Mouse (Mus musculus): ENCODE results near the gene Jhy. TPM values are rescaled to one million over a fixed set of nuclear protein-coding genes. Genes with fewer than 3 reads are reported as not detected.

Jhy gene
- 0.10 and 0.15 TPM in 2 replicates for polyA plus RNA-seq (2016; fragmentation: Nextera tagmentation; extraction: Ambion mirVana)

DNA sequence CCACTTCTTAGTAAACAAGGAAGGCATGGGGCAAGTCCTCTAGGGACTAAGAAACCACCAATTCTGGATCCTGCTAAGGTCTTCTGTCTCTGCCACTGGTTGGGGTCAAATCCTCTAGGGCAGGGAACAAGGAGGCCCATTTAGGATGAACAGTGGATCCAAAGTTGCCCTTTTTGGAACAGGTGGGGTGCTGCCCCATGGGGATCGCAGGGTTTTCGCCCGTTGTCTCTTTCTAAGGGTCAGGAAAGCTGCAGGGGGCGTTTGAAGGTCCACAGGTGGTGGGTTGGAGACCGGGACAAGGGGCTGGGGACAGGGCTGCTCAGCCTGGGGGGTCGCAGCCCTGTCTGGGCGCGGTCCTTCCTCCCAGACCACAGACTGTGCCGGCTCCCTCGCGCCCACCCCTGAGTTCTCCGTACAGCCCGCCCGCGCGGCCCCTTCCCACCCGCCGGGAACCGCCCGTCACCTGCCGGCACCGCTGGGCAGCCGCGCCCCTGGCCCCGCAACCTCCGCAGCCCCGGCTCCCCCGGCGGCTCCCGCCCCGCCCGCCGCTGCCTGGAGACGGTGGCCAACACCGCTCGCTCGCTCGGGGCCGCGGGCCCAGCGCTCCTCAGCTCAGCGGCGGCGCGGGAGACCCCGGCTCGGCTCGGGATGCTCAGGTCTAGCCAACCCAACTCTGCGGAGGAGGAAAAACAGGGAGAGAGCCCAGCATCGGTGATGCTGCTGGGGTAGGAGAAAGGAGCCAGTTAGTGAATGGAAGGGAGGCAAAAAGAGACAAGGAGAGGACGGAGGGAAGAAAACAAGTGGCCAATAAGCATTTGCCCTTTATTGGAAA is at the start of gene Jhy:
TSS of gene Jhy (minus strand) at position 533 of the 832 bp plus-strand sequence.
- peak; percentile 55 for DNase-seq (ENCODE audit: low spot score)
- Histone ChIP-seq H3K36me3 (no peaks in the 10 kb centered on the region), H3K9me3 (replicated peaks) (no peaks in the 10 kb centered on the region), H3K27ac (peak within 1 kb of the TSS; percentile 84), H3K27me3 (ENCODE audit: low read depth, poor library complexity, severe bottlenecking) (peaks cover 63% of the 10 kb centered on the region), H3K4me3 (peak within 1 kb of the TSS; percentile 70), H3K4me1 (peaks cover 21% of the 10 kb centered on the region)
- WGBS = under 1% methylated on average over 50 of the region's 51 CpGs

DNA sequence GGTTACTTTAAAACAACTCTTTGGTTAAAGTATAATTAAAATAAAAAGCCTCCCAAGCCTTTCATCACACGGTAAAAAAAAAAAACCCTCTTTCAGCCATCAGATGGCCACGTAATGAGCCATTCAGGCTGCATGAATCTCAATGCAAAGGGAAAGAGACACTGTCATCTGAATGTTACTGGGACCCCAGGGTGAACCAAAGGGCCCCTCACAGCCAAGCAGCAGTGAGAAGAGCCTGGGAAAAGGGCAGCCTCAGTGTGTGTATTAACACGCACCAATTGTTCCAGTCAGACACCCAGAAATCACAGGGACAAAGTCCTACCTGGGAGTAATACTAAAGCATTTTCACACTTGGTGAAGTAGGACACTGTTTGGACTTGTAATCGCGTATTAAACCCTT is 48.5 kb upstream of the Jhy start:
- Histone ChIP-seq H3K27ac (no peak overlapping the region), H3K4me3 (no peak overlapping the region), H3K4me1 (peaks cover 11% of the 10 kb centered on the region), H3K9me3 (replicated peaks) (no peaks in the 10 kb centered on the region), H3K27me3 (ENCODE audit: low read depth, poor library complexity, severe bottlenecking) (no peaks in the 10 kb centered on the region), H3K36me3 (no peaks in the 10 kb centered on the region)
- WGBS = 88% methylated on average over 5 of the region's 5 CpGs
- DNase-seq (ENCODE audit: low spot score) = no peak

DNA sequence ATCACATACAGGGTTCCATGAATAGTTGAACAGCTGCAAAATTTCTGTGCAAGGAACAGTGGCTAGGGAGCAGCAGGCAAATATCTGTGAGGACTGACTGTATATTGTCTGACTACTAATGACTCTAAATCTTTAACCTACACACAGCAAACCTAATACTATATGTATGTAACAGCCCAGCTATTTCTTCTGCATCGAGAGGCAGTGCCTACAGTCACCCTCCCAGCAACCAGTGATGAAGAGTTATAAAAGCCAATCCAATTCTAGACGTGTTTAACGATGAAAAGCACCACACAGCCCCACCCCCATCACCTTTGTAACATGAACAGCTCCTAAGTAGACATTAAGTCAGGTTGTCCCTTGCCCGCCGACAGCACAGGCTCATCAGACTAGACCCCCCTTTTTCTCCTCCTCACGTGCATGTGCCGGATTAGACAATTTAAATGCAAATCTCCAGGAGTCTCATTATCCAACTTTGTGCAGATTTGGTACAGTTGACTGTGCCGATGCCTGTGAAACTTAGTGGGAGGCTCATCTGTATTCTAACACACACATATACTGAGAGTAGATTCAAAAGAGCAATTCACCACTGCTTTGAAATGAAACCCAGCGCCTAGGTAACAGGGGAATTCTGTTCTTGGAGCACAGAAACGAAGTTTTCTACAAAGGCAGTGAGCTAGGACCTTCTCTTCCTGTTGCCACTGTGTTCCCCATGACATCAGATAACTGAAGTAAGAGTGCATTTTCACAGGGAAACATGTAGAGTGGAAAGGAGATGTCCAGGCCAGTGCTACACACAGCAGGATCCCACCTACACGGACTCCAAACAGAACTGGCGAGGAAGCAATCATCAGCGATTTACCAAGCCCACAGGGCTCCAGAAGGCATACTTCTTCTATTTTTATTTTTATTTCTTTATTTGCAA is 47.9 kb upstream of the Jhy start:
- WGBS = 81% methylated on average over 13 of the region's 13 CpGs
- no peak for DNase-seq (ENCODE audit: low spot score)
- no peak overlapping the region for H3K27ac ChIP-seq
- H3K4me3 ChIP-seq = no peak overlapping the region
- peaks cover 12% of the 10 kb centered on the region for H3K4me1 ChIP-seq
- H3K9me3 ChIP-seq (replicated peaks) = no peaks in the 10 kb centered on the region
- no peaks in the 10 kb centered on the region for H3K36me3 ChIP-seq
- H3K27me3 ChIP-seq (ENCODE audit: low read depth, poor library complexity, severe bottlenecking) = no peaks in the 10 kb centered on the region

GRCm38 (mm10) chr9:41007785-41008184 is 43.9 kb upstream of the Jhy start:
- Histone ChIP-seq H3K27ac (no peak overlapping the region), H3K27me3 (ENCODE audit: low read depth, poor library complexity, severe bottlenecking) (no peaks in the 10 kb centered on the region), H3K4me1 (peaks cover 12% of the 10 kb centered on the region), H3K4me3 (no peak overlapping the region), H3K36me3 (no peaks in the 10 kb centered on the region), H3K9me3 (replicated peaks) (no peaks in the 10 kb centered on the region)
- 3% methylated on average over 1 of the region's 1 CpGs for WGBS
- DNase-seq (ENCODE audit: low spot score) = no peak

- Histone ChIP-seq H3K27ac (no peak within 1 kb of the TSS), H3K27me3 (ENCODE audit: low read depth, poor library complexity, severe bottlenecking) (no peaks in the 10 kb centered on the region), H3K4me3 (no peak within 1 kb of the TSS), H3K36me3 (no peaks in the 10 kb centered on the region), H3K9me3 (replicated peaks) (no peaks in the 10 kb centered on the region), H3K4me1 (peaks cover 11% of the 10 kb centered on the region)
- DNase-seq (ENCODE audit: low spot score) = no peak
- WGBS = 59% methylated on average over 4 of the region's 4 CpGs
These were observed 40.5 kb upstream of the Jhy start, which contains the start of gene Crtam for GRCm38 (mm10) chr9:41004415-41004814. TSS of gene Crtam (minus strand) at chr9:41004628.

DNA sequence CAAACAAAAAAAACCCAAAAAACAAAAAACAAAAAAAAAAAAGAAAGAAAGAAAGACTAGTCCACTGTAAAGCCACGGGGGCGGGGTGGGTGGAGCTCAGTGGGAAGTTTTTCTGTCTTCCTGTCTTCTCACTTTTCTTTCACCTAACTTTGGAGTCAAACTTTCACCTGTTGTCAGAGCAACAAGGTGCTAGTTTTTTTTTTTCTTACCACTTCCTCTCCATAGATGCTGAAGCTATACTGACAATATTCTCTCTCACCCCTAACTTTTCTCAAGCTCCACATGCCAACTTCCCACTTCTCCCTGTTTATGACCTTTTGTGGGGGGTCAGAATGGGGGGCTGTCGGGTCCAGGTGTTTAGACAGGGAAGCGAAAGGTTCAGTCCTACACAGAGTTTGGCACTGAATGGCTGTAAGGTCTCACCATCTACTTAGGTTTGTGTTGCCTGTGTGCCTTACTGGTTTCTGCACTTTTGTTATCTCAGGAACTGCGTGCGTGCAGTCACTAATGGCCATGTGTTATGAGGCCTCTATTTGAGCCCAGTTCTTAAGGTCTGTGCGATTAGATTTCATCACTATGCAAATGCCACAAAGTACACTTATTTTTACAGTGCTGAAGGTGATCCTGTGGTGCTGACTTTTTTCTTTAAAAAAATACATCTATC is 33.3 kb upstream of the Jhy start:
- Histone ChIP-seq H3K27me3 (ENCODE audit: low read depth, poor library complexity, severe bottlenecking) (no peaks in the 10 kb centered on the region), H3K4me1 (peaks cover 21% of the 10 kb centered on the region), H3K27ac (no peak overlapping the region), H3K9me3 (replicated peaks) (no peaks in the 10 kb centered on the region), H3K4me3 (no peak overlapping the region), H3K36me3 (no peaks in the 10 kb centered on the region)
- DNase-seq (ENCODE audit: low spot score) = no peak
- WGBS = 89% methylated on average over 7 of the region's 7 CpGs

DNA sequence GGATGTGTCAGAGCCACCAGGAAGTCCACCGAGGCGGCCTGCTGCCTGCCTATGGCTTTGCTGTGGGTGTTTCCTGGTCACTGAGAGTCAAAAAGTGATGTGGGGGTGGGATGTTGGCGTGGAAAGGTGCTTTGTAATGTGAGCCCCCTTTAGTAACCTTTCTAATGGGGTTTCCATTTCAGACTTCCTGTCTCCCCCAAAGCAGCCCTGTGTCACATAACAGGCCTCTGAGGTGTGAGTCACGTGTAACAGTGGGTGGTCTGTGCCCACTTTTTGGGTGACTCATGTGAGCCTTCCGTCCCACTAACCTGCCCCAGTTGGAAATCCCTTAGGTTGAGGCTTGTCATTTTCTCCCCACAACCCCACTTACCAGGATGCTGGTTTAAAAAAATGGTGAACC is 30.2 kb upstream of the Jhy start:
- 64% methylated on average over 5 of the region's 5 CpGs for WGBS
- H3K4me1 ChIP-seq = peaks cover 25% of the 10 kb centered on the region
- H3K27me3 ChIP-seq (ENCODE audit: low read depth, poor library complexity, severe bottlenecking) = no peaks in the 10 kb centered on the region
- H3K4me3 ChIP-seq = no peak overlapping the region
- H3K9me3 ChIP-seq (replicated peaks) = no peaks in the 10 kb centered on the region
- no peak for DNase-seq (ENCODE audit: low spot score)
- no peaks in the 10 kb centered on the region for H3K36me3 ChIP-seq
- peak overlapping the region; percentile 38; the same call in 1 of the 2 replicates for H3K27ac ChIP-seq

- Histone ChIP-seq H3K27me3 (ENCODE audit: low read depth, poor library complexity, severe bottlenecking) (no peaks in the 10 kb centered on the region), H3K27ac (peak overlapping the region; percentile 50; the same call in 1 of the 2 replicates), H3K36me3 (no peaks in the 10 kb centered on the region), H3K4me3 (no peak overlapping the region), H3K4me1 (peaks cover 25% of the 10 kb centered on the region), H3K9me3 (replicated peaks) (no peaks in the 10 kb centered on the region)
- WGBS = 90% methylated on average over 6 of the region's 6 CpGs
- no peak for DNase-seq (ENCODE audit: low spot score)
These were observed 27.6 kb upstream of the Jhy start for GRCm38 (mm10) chr9:40991511-40991910.

DNA sequence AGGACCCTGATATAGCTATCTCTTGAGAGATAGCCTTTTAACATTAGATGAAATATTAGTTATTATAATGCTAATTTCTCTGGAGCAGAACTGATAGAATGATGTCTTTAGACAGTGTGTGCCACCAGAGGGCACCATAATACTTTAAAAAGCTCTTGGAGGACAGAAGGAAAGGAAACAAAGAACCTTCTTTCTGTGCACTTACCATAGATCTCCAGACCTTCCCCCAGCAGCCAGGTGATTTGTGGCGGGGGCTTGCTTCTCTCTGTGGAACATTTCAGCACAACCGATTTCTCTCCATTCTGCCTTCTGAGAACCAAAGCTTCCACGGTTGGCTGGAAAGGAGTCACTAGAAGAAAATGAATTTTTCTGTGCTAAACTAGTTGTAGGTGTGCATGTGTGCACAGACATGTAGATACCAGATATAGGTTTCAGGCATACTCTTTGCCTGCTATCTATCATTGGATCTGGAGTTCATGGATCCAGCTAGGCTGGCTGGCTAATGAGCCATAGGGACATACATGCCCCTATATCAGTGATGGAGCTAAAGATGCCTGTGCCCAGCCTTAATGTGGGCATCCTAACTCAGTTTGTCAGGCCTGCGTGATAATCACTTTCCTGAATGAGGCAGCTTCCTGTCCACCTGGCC is 26.1 kb upstream of the Jhy start:
- Histone ChIP-seq H3K4me3 (no peak overlapping the region), H3K27me3 (ENCODE audit: low read depth, poor library complexity, severe bottlenecking) (no peaks in the 10 kb centered on the region), H3K9me3 (replicated peaks) (no peaks in the 10 kb centered on the region), H3K4me1 (peaks cover 25% of the 10 kb centered on the region), H3K36me3 (no peaks in the 10 kb centered on the region), H3K27ac (peak overlapping the region; percentile 80)
- DNase-seq (ENCODE audit: low spot score) = peak; percentile 57
- 42% methylated on average over 4 of the region's 4 CpGs for WGBS

DNA sequence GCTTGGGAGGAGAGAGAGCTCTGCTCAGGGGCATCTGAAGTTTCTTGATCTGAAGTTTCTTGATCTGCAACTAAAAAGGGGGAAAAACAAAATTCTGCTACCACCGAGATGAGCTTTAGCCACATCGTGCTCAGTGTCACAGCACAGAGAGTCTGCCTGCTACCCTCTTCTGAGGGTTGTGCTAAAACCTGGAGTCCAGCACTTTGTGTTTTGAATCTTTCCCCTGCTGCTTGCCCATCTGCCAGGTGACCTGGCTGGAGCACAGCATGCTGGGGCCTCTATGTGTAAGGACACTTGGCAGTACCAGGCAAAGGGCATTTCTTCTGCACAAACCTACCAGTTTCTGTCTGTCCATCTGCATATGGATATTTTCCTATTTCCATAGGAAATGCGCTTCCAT is 20.4 kb upstream of the Jhy start:
- 80% methylated on average over 3 of the region's 3 CpGs for WGBS
- Histone ChIP-seq H3K27ac (no peak overlapping the region), H3K4me3 (no peak overlapping the region), H3K27me3 (ENCODE audit: low read depth, poor library complexity, severe bottlenecking) (no peaks in the 10 kb centered on the region), H3K9me3 (replicated peaks) (no peaks in the 10 kb centered on the region), H3K36me3 (no peaks in the 10 kb centered on the region), H3K4me1 (no peaks in the 10 kb centered on the region)
- DNase-seq (ENCODE audit: low spot score) = no peak

DNA sequence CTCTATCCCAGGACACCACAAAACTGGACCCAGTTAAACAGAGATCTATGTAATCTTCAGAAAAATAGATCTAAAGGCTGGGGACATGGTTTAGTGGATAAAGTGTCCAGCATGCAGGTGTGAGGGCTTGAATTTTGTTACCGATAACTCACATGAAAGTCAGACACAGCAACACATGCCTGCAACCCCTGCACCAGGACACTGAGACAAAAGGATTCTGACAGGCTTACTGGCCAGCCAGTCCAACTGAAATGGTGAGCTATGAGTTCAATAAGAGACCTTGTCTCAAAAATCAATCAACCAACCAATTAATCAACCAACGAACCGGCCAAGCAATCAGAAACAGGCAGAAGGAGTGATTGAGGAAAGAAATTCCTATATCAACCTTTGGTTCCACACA is 19.8 kb upstream of the Jhy start:
- Histone ChIP-seq H3K36me3 (no peaks in the 10 kb centered on the region), H3K9me3 (replicated peaks) (no peaks in the 10 kb centered on the region)
- WGBS = 87% methylated on average over 3 of the region's 3 CpGs

GRCm38 (mm10) chr9:40982480-40982879 is 18.6 kb upstream of the Jhy start:
- Histone ChIP-seq H3K4me1 (no peaks in the 10 kb centered on the region), H3K9me3 (replicated peaks) (no peaks in the 10 kb centered on the region), H3K36me3 (no peaks in the 10 kb centered on the region), H3K27me3 (ENCODE audit: low read depth, poor library complexity, severe bottlenecking) (no peaks in the 10 kb centered on the region), H3K27ac (no peak overlapping the region), H3K4me3 (no peak overlapping the region)
- DNase-seq (ENCODE audit: low spot score) = no peak
- WGBS = 42% methylated on average over 6 of the region's 6 CpGs

More for the DNA sequence above, 19.8 kb upstream of the Jhy start:
- H3K4me3 ChIP-seq = no peak overlapping the region
- no peaks in the 10 kb centered on the region for H3K4me1 ChIP-seq
- no peaks in the 10 kb centered on the region for H3K27me3 ChIP-seq (ENCODE audit: low read depth, poor library complexity, severe bottlenecking)
- H3K27ac ChIP-seq = no peak overlapping the region
- no peak for DNase-seq (ENCODE audit: low spot score)
